Mouse (Mus musculus) midbrain, embryonic 14.5 days (tissue): Measurements from ENCODE around the gene Phldb2. TPM values are rescaled to one million over a fixed set of nuclear protein-coding genes. Genes with fewer than 3 reads are reported as not detected.
A peak's percentile ranks its signal among the peaks of the same experiment; 100 is the strongest.

Experiments
- ATAC-seq: fragments of 200-750 bp; cut with Nextera tagmentation; 2 replicates; pipeline ENCODE4 v1.8.0; 2017; ENCODE audit warnings: moderate number of reproducible peaks, moderate library complexity; ENCODE audit not compliant: low FRiP score, low TSS enrichment
- DNase-seq: peaks from one replicate; pipeline ENCODE4 v3.0.0-alpha.2; 2015
- H3K27ac ChIP-seq: fragments of 300-500 bp; sonication (generic); replicated peaks from 2 replicates; pipeline ENCODE4 v1.5.1; 2014; ENCODE audit warnings: mild to moderate bottlenecking, low read depth, low read length, moderate library complexity
- H3K27me3 ChIP-seq: fragments of 300-500 bp; sonication (generic); 2 replicates; pipeline ENCODE4 v1.6.1; 2014; ENCODE audit warnings: low read length, control low read depth, mixed read lengths; ENCODE audit not compliant: control insufficient read depth, insufficient read depth
- H3K36me3 ChIP-seq: fragments of 300-500 bp; sonication (generic); 2 replicates; pipeline ENCODE4 v1.6.1; 2014; ENCODE audit warnings: low read length, control low read depth; ENCODE audit not compliant: control insufficient read depth, insufficient read depth
- H3K4me1 ChIP-seq: fragments of 300-500 bp; sonication (generic); 2 replicates; pipeline ENCODE4 v1.6.1; 2014; ENCODE audit warnings: mild to moderate bottlenecking, antibody characterized with exemption, low read length, control low read depth; ENCODE audit not compliant: control insufficient read depth, insufficient read depth
- H3K4me2 ChIP-seq: fragments of 300-500 bp; sonication (generic); 2 replicates; pipeline ENCODE4 v1.6.1; 2014; ENCODE audit warnings: mild to moderate bottlenecking, low read length, moderate library complexity
- H3K4me3 ChIP-seq: fragments of 300-500 bp; sonication (generic); replicated peaks from 2 replicates; pipeline ENCODE4 v1.5.1; 2014; ENCODE audit warnings: low read depth, low read length
- H3K9ac ChIP-seq: fragments of 300-500 bp; sonication (generic); replicated peaks from 2 replicates; pipeline ENCODE4 v1.6.1; 2014; ENCODE audit warnings: mild to moderate bottlenecking, low read length, moderate library complexity
- H3K9me3 ChIP-seq: fragments of 300-500 bp; sonication (generic); 2 replicates; pipeline ENCODE4 v1.6.1; 2016; ENCODE audit warnings: low read length, control low read depth, mixed read lengths; ENCODE audit not compliant: control insufficient read depth
- WGBS: fragments of 180-500 bp; shearing (Covaris S2); extraction: QIAGEN DNeasy Blood & Tissue Kit; methylation state at CpG from one replicate; pipeline ENCODE4 v1.1.7; 2014; 5-methylcytosine and 5-hydroxymethylcytosine counted together
- polyA plus RNA-seq: library from polyadenylated mRNA; unstranded; fragments of >200 nt; fragmentation: Nextera tagmentation; extraction: Ambion mirVana; gene quantifications from 2 replicates; pipeline ENCODE4 v1.2.1, GENCODE M21; 2014

Gene Phldb2
- polyA plus RNA-seq, 1 experiment from 2014 or later, result 6.4 TPM

- Histone ChIP-seq H3K4me3 (no peak overlapping the region), H3K4me2 (no peak overlapping the region), H3K27me3 (no peaks in the 10 kb centered on the region), H3K4me1 (no peaks in the 10 kb centered on the region), H3K9me3 (no peaks in the 10 kb centered on the region), H3K27ac (no peak overlapping the region), H3K36me3 (no peaks in the 10 kb centered on the region), H3K9ac (no peak overlapping the region)
- 84% methylated on average over 10 of the region's 10 CpGs for WGBS
- ATAC-seq, result no peak
- DNase-seq, result no peak
Observed at GRCm38 (mm10) chr16:45871286-45871976, 82.0 kb downstream of the Phldb2 start.

GRCm38 (mm10) chr16:45870651-45871050 is 82.7 kb downstream of the Phldb2 start:
- no peak overlapping the region for H3K9ac ChIP-seq
- H3K9me3 ChIP-seq, result no peaks in the 10 kb centered on the region
- no peak overlapping the region for H3K4me3 ChIP-seq
- H3K4me1 ChIP-seq, result no peaks in the 10 kb centered on the region
- no peak overlapping the region for H3K27ac ChIP-seq
- ATAC-seq (no peak), DNase-seq (no peak)
- H3K27me3 ChIP-seq, result no peaks in the 10 kb centered on the region
- no peak overlapping the region for H3K4me2 ChIP-seq
- WGBS, result 61% methylated on average over 2 of the region's 2 CpGs
- H3K36me3 ChIP-seq, result no peaks in the 10 kb centered on the region

GRCm38 (mm10) chr16:45869044-45869443 is 84.4 kb downstream of the Phldb2 start:
- no peaks in the 10 kb centered on the region for H3K36me3 ChIP-seq
- no peaks in the 10 kb centered on the region for H3K4me1 ChIP-seq
- no peak for ATAC-seq
- no peaks in the 10 kb centered on the region for H3K27me3 ChIP-seq
- DNase-seq, result no peak
- WGBS, result 90% methylated on average over 3 of the region's 3 CpGs
- no peak overlapping the region for H3K27ac ChIP-seq
- H3K9ac ChIP-seq, result no peak overlapping the region
- H3K4me3 ChIP-seq, result no peak overlapping the region
- no peaks in the 10 kb centered on the region for H3K9me3 ChIP-seq
- no peak overlapping the region for H3K4me2 ChIP-seq

GRCm38 (mm10) chr16:45857277-45857863 is 96.0 kb downstream of the Phldb2 start:
- DNase-seq (no peak), ATAC-seq (no peak)
- Histone ChIP-seq H3K27ac (no peak overlapping the region), H3K9me3 (no peaks in the 10 kb centered on the region), H3K4me2 (no peak overlapping the region), H3K4me3 (no peak overlapping the region), H3K27me3 (no peaks in the 10 kb centered on the region), H3K36me3 (no peaks in the 10 kb centered on the region), H3K9ac (no peak overlapping the region), H3K4me1 (no peaks in the 10 kb centered on the region)
- 61% methylated on average over 5 of the region's 5 CpGs for WGBS

- Histone ChIP-seq H3K4me3 (no peak overlapping the region), H3K9ac (no peak overlapping the region), H3K27ac (no peak overlapping the region), H3K36me3 (no peaks in the 10 kb centered on the region), H3K4me2 (no peak overlapping the region), H3K4me1 (no peaks in the 10 kb centered on the region), H3K9me3 (no peaks in the 10 kb centered on the region), H3K27me3 (no peaks in the 10 kb centered on the region)
- ATAC-seq, result no peak
- 92% methylated on average over 10 of the region's 10 CpGs for whole genome bisulfite sequencing
- DNase-seq, result no peak
Observed at GRCm38 (mm10) chr16:45854499-45854898, 98.9 kb downstream of the Phldb2 start.

- no peak for DNase-seq
- Histone ChIP-seq H3K27me3 (no peaks in the 10 kb centered on the region), H3K27ac (no peak overlapping the region), H3K4me3 (no peak overlapping the region), H3K4me2 (no peak overlapping the region), H3K36me3 (no peaks in the 10 kb centered on the region), H3K9me3 (no peaks in the 10 kb centered on the region), H3K4me1 (no peaks in the 10 kb centered on the region), H3K9ac (no peak overlapping the region)
- no peak for ATAC-seq
- WGBS, result 87% methylated on average over 4 of the region's 4 CpGs
Observed at GRCm38 (mm10) chr16:45849045-45849444, 104.4 kb downstream of the Phldb2 start.

GRCm38 (mm10) chr16:45844875-45845274 is 108.5 kb downstream of the Phldb2 start:
- peak overlapping the region; percentile 62 for H3K4me3 ChIP-seq
- no peak overlapping the region for H3K27ac ChIP-seq
- H3K4me1 ChIP-seq, result peaks cover 4% of the 10 kb centered on the region; the same call in 1 of the 2 replicates
- peak overlapping the region; percentile 98 for H3K4me2 ChIP-seq
- WGBS, result 13% methylated on average over 10 of the region's 10 CpGs
- H3K9ac ChIP-seq, result no peak overlapping the region; the same call in 1 of the 2 replicates
- H3K9me3 ChIP-seq, result no peaks in the 10 kb centered on the region
- H3K36me3 ChIP-seq, result no peaks in the 10 kb centered on the region
- ATAC-seq (no peak), DNase-seq (peak; percentile 24)
- H3K27me3 ChIP-seq, result no peaks in the 10 kb centered on the region

- peak; percentile 92 for ATAC-seq
Observed at GRCm38 (mm10) chr16:45844049-45844780, 109.2 kb downstream of the Phldb2 start.

More at GRCm38 (mm10) chr16:45844049-45844780, 109.2 kb downstream of the Phldb2 start:
- DNase-seq, result peak; percentile 82
- Histone ChIP-seq H3K27ac (peak overlapping the region; percentile 0; the same call in 1 of the 2 replicates), H3K4me3 (peak overlapping the region; percentile 62), H3K9ac (peak overlapping the region; percentile 66), H3K27me3 (no peaks in the 10 kb centered on the region), H3K4me2 (peak overlapping the region; percentile 98), H3K9me3 (no peaks in the 10 kb centered on the region), H3K36me3 (no peaks in the 10 kb centered on the region), H3K4me1 (peaks cover 4% of the 10 kb centered on the region; the same call in 1 of the 2 replicates)
- under 1% methylated on average over 45 of the region's 45 CpGs for whole genome bisulfite sequencing
